Mouse (Mus musculus) megakaryocyte-erythroid progenitor cell, adult 5-6 weeks (primary cell): ENCODE data around the gene Csad. TPM values are rescaled to one million over a fixed set of nuclear protein-coding genes. Genes with fewer than 3 reads are reported as not detected.
A peak's percentile ranks its signal among the peaks of the same experiment; 100 is the strongest.

Experiments used
- ATAC-seq: replicated peaks from 2 replicates; pipeline ENCODE4 v1.8.0; 2016; ENCODE audit warnings: mild to moderate bottlenecking, inconsistent platforms; ENCODE audit not compliant: severe bottlenecking, poor library complexity, low FRiP score, low TSS enrichment
- total RNA-seq, 2 experiments: library from RNA; stranded (forward) in 1 of 2; stranded (reverse) in 1 of 2; fragments of 200-1000, 215-1000 nt in 1 of 2; fragments of >200 nt in 1 of 2; fragmentation: Nextera tagmentation in 1 of 2; gene quantifications; 2 replicates each; pipeline ENCODE4 v1.2.3; 2014 to 2017

The Csad gene
- total RNA-seq, 2 experiments from 2014 or later: 21.4 to 33.8 TPM

GRCm38 (mm10) chr15:102207351-102207750, 2.8 kb upstream of the Csad start:
- ATAC-seq: no peak

DNA sequence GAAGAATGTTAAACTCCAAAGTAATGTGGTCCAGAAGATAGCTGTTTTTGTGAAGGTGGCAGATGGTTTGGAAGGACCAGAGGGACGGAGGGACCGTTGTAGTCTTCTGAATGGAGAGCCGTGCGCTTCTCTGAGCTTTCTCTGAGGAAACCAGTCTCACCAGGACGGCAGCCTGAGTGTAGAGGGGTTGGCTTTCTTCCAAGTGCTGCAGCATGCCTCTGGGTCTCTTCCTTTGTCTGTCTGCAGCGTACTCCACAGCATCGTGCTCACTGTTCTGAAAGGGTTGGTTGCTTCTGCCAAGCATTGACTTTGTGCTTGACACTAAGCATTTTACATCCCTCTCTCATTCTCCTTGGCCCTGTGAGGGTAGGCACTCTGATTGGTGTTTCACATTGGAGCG, 1.3 kb upstream of the Csad start:
- no peak for ATAC-seq

DNA sequence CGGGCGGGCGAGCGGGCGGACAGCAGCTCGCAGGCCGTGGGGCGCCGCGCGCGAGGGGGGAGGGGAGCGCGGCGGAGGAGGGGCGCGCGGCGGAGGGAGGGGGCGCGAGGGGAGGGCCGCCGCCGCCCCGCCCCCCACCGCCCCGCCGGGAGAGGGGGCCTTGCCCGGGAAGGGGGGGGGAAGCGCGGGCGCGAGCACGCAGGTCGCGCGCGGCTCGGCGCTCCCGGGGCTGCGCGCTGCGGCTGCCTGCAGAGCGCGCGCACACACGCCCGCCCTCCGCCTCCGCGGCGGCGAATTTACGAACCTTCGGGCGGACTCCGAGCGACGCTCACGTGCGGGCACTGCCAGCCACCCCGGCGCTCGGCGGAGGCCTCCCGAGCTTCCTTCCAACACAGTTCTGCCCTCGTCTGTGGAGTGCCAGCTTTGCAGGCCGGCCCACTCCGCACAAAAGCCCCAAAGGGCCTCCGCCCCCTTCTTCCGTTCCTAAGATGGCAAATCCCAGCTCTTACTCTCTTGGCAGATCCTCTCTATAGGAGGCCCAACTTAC, 616 bp downstream of the Csad start:
- peak; percentile 51 for ATAC-seq

DNA sequence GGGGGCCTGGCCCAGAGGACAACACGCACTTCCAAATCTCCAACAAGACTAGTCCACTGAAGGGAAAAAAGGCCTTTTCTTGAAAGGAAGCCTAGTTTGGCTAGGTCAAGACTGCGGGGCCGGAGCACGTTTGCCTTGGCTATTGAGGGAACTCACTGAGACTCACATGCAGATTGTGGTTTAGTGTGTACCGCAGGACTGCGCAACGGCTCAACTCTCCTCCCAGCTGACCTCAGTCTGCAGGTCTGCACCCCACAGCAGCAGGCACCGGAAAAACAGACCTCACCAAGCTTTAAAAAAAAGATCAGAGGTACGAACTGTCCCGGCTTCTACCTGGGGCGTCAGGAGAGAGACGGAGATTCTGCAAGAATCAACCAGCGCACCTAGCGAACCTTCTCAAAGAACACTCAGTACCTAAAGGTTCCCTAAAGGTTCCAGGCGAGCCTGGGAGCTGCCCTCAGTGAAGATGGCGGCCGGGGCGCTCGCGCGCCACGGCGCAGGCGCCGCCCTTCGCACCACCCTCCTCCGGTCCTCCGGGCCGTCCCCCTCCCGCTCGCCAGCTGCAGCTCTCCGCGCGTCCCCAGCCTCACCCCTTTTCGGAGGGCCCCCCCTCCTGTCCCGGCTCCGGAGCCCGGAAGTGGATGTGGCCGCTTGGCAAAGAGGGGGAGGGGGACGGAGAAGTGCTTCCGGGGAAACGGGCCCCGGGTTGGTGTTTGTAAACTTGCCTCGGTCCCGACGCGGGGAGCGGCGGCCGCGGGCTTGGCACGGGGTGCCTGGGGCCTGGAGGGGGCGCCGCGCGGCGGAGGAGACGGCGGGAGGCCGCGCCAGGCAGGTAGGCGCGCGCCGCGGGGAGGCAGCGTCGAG, 1.3 kb downstream of the Csad start, which contains the start of gene Zfp740:
Gene Zfp740 (plus strand): TSS at position 279 of the 864 bp plus-strand sequence.
- ATAC-seq: peak; percentile 95

DNA sequence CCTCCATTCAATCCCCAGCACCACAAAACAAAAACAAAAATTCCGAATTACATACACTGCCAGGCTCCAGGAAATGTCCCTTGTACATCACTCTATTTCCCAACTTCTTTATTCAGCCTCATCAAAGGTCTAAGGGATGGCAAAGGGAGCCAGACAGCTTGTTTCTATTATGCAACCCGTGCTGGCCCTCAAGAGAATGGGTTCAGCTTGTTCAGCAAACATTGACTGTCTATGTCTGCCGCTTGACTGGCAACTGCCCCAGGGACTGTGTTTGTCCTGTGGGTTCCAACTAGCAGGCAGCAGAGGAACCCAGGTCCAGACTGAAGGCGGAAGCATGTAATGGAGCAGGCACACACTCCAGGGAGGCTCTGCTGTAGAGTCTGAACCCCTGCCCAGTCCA, 5.7 kb downstream of the Csad start:
- ATAC-seq: no peak

DNA sequence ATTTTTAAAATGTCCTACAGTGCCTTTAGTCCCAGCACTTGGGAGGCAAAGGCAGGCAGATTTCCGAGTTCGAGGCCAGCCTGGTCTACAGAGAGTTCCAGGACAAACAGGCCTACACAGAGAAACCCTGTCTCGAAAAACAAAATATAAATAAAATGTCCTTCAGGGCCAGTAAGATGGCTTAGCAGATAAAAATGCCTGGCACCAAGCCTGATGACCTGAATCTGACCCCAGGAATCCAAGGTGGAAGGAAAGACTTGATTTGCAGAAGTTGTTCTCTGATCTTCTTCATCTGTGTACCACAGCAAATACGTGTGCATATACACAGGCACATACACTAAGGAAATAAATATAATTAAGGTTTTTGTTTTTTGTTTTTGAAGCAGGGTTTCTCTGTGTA, 9.2 kb downstream of the Csad start:
- ATAC-seq: no peak

DNA sequence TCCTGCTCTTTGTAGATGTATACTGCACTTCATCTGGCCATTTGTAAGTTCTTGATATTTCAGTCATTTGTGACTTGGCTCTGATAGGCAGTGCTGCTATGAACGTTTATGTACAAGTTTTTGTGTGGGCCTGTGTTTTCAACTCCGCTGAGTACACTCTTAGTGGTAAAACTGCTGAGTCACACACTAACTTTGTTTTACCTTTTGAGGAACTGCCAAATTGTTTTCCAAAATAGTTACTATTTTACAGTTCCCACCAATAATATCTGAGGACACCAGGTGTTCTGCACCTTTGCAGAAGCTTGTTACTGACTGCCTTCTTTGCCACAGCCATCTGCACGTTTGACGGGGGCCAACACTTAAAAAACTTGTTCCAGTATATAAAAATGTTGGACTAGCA, 10.1 kb downstream of the Csad start:
- no peak for ATAC-seq

DNA sequence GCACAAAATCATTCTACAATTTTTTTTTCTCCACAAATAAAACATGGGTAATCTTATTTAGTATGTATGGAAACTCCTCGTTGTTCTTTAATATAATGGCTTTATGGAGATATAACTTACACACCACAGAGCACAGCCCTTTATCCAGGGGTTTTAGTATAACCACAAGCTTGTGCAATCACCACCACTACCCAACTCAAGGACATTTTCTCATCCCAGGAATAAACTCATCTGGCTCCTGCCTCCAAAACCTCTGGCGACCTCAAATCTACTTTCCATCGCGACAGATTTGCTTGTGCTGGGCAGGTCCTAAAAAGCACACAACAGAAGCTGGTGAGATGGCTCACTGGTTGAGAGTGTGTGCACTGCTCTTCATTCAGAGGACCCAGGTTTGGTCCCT, 10.9 kb downstream of the Csad start:
- no peak for ATAC-seq

GRCm38 (mm10) chr15:102192820-102193386, 11.6 kb downstream of the Csad start:
- ATAC-seq: no peak

- no peak for ATAC-seq
These were observed 12.2 kb downstream of the Csad start for GRCm38 (mm10) chr15:102192271-102192812.

GRCm38 (mm10) chr15:102191699-102192098, 12.8 kb downstream of the Csad start:
- ATAC-seq: no peak

- ATAC-seq: no peak
These were observed 15.6 kb downstream of the Csad start for GRCm38 (mm10) chr15:102188883-102189282.

DNA sequence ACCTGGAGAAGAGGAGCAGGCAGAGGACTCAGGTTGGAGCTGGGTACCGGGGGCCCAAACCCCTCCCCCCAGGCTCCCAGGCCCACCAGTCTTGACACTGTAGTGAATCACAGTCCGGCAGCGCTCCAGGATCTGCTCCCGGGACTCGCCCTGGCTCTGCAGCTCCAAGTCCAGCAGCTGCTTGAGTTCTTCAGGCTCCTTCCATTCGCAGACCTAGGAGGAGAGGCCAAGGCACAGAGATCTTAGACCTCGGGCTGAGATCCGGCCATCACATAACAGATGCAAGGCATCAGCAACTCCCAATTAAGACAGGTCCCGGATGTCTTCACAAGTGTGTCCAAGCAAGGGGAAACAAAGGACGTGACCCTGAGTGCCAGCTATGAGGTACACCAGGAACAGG, 16.4 kb downstream of the Csad start:
- no peak for ATAC-seq

- ATAC-seq: no peak
These were observed 18.3 kb downstream of the Csad start for GRCm38 (mm10) chr15:102186239-102186638.

DNA sequence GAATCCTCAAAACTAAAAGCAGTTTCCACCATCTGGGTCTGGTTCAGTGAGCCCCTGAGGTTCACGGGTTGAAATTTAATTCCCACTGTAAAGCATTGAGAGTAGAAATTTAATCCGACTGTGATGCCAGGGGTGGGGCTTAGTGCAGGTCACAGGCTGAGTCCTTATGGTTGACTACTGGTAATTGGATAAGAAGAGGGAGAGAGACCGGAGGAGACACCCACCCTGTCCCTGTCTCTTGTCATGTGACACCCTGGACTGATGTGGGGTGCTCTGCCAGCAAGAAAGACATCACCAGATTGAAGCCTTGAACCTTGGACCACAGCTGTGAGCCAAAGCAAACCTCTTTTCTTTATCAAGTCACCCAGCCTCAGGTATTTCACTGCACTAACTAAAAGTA, 21.4 kb downstream of the Csad start:
- ATAC-seq: no peak

DNA sequence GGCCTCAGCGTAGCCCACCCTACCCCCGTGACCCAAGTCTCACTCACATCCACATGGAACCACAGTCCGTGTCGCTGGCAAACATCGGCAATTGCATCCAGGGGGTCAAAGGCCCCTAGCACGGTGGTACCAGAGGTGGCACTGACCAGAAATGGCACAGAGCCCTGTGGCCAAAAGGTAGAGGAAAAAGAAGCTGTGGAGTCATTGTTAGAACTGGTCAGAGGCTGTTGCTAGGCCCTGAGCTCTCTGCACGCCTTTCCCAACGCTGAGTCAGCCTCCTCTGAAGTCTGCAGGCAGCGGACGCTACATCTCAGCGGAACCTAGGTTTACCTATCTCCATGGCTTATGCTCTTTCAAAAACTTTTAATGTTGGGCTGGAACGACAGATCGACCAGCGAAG, 24.6 kb downstream of the Csad start:
- no peak for ATAC-seq

DNA sequence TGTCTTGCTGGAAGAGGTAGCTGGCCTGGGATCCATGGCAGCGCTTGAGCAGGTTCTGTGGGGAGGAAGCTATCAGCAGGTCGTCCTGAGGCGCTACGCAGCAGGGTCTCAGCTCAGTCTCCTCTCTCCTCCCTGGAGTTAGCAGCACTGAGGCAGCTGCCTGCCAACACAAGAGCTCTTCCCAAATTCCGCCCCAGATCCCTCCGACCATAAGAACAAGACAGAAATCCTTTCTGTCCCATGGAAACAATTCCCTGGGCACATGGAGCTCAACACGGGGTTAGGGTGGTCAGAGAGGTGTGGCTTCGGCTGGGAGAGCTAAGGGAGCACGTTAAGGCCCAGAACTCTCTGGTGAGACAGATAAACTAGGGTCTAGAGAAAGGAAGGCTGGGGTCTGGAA, 25.4 kb downstream of the Csad start:
- ATAC-seq: no peak

GRCm38 (mm10) chr15:102178279-102178678, 26.2 kb downstream of the Csad start:
- ATAC-seq: peak; percentile 64

GRCm38 (mm10) chr15:102177417-102177816, 27.1 kb downstream of the Csad start:
- no peak for ATAC-seq

DNA sequence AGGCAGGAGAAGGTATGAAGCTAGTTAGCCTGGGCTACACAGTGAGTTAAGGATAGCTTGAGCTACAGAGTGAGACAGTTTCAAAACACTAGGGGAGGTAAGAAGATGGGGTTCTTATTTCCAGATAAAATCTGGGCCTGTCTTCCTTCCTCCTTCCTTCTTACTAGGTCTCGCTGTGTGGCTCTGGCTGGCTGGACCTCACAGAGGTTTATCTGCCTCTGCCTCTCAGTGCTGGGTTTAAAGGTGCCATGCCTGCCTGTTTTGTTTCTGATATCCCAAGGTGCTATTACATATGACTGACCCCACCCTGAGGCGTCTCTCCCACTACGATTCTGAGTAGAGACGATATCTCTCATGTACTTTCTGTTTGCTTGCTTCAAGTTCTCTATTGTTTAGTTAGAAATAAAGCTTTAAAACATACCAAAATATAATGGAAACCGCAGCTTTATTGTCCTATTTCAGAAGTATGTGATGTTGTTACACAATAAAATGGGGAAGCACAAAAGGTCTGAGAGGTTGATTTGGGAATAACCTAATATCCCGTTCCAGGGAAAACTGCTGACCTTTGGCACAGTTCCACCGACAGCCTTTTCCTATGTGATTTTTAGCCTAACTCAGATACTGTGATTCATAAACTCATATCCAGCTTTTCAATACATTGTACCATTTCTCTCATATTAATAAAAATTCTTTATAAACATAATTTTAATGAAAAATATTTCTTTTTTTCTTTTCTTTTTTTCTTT, 27.8 kb downstream of the Csad start:
- ATAC-seq: peak; percentile 57
